Mouse (Mus musculus): ENCODE measurements around the gene Gm14698. TPM values are rescaled to one million over a fixed set of nuclear protein-coding genes. Genes with fewer than 3 reads are reported as not detected.
"Not testable (repeated sequence)": the region's sequence is repeated elsewhere in the genome, so short reads cannot be mapped to it uniquely, and the experiment has no call there.

The Gm14698 gene
- 4.4 and 5.3 TPM in 2 replicates for polyA plus RNA-seq (2015; fragmentation: Nextera tagmentation; extraction: Ambion mirVana)

GRCm38 (mm10) chrX:68821059-68821458, at the start of gene Gm14698:
TSS of gene Gm14698 (plus strand) at chrX:68821093.
- ATAC-seq (ENCODE audit: low read depth): peak; percentile 84
- Histone ChIP-seq H3K9ac (ENCODE audit: low read length) (peak within 1 kb of the TSS; percentile 32; the same call in 1 of the 2 replicates), H3K4me2 (ENCODE audit: low read depth, low read length) (peak within 1 kb of the TSS; percentile 43), H3K4me3 (ENCODE audit: low read length) (peak within 1 kb of the TSS; percentile 37)
- H3K4me1 ChIP-seq (replicated peaks; ENCODE audit: control insufficient read depth, insufficient read depth, low read length); H3K27me3 ChIP-seq (ENCODE audit: control insufficient read depth, insufficient read depth, low read depth, low read length); H3K9me3 ChIP-seq (ENCODE audit: control insufficient read depth, low read length); H3K27ac ChIP-seq (ENCODE audit: low read length); H3K36me3 ChIP-seq (ENCODE audit: control insufficient read depth, insufficient read depth, low read length): not testable (repeated sequence)
- WGBS: 37% methylated on average over 19 of the region's 36 CpGs

- H3K27ac ChIP-seq (ENCODE audit: low read length); H3K27me3 ChIP-seq (ENCODE audit: control insufficient read depth, insufficient read depth, low read depth, low read length); H3K36me3 ChIP-seq (ENCODE audit: control insufficient read depth, insufficient read depth, low read length); H3K9ac ChIP-seq (ENCODE audit: low read length); H3K4me1 ChIP-seq (replicated peaks; ENCODE audit: control insufficient read depth, insufficient read depth, low read length); H3K9me3 ChIP-seq (ENCODE audit: control insufficient read depth, low read length); ATAC-seq (ENCODE audit: low read depth): not testable (repeated sequence)
- WGBS: 29% methylated on average over 2 of the region's 2 CpGs
- Histone ChIP-seq H3K4me2 (ENCODE audit: low read depth, low read length) (peak overlapping the region; percentile 43), H3K4me3 (ENCODE audit: low read length) (peak overlapping the region; percentile 37)
Observed at GRCm38 (mm10) chrX:68820449-68820848, 444 bp upstream of the Gm14698 start.

GRCm38 (mm10) chrX:68839548-68840444, 18.9 kb downstream of the Gm14698 start:
- Histone ChIP-seq H3K27ac (ENCODE audit: low read length) (no peak overlapping the region), H3K9ac (ENCODE audit: low read length) (no peak overlapping the region), H3K4me1 (replicated peaks; ENCODE audit: control insufficient read depth, insufficient read depth, low read length) (no peaks in the 10 kb centered on the region), H3K36me3 (ENCODE audit: control insufficient read depth, insufficient read depth, low read length) (no peaks in the 10 kb centered on the region), H3K4me2 (ENCODE audit: low read depth, low read length) (no peak overlapping the region), H3K4me3 (ENCODE audit: low read length) (no peak overlapping the region), H3K9me3 (ENCODE audit: control insufficient read depth, low read length) (no peaks in the 10 kb centered on the region), H3K27me3 (ENCODE audit: control insufficient read depth, insufficient read depth, low read depth, low read length) (no peaks in the 10 kb centered on the region)
- no peak for ATAC-seq (ENCODE audit: low read depth)
- WGBS: 13% methylated on average over 5 of the region's 5 CpGs

GRCm38 (mm10) chrX:68865145-68865544, 44.3 kb downstream of the Gm14698 start:
- H3K27ac ChIP-seq (ENCODE audit: low read length): no peak overlapping the region
- H3K9ac ChIP-seq (ENCODE audit: low read length): no peak overlapping the region
- H3K4me2 ChIP-seq (ENCODE audit: low read depth, low read length): no peak overlapping the region
- ATAC-seq (ENCODE audit: low read depth): no peak
- no peaks in the 10 kb centered on the region for H3K9me3 ChIP-seq (ENCODE audit: control insufficient read depth, low read length)
- no peak overlapping the region for H3K4me3 ChIP-seq (ENCODE audit: low read length)
- no peaks in the 10 kb centered on the region for H3K36me3 ChIP-seq (ENCODE audit: control insufficient read depth, insufficient read depth, low read length)
- 31% methylated on average over 2 of the region's 2 CpGs for WGBS
- H3K4me1 ChIP-seq (replicated peaks; ENCODE audit: control insufficient read depth, insufficient read depth, low read length): no peaks in the 10 kb centered on the region
- H3K27me3 ChIP-seq (ENCODE audit: control insufficient read depth, insufficient read depth, low read depth, low read length): no peaks in the 10 kb centered on the region

Other genes with a start within 250 kb of the Gm14698 start
- 52.4 and 53.5 TPM in 2 replicates for gene Fmr1, start 142.6 kb upstream of the Gm14698 start, polyA plus RNA-seq (2015; fragmentation: Nextera tagmentation; extraction: Ambion mirVana)
- 0.20 TPM in 1 of 2 replicates, not detected in the other for gene Fmr1nb, start 59.3 kb upstream of the Gm14698 start, polyA plus RNA-seq (2015; fragmentation: Nextera tagmentation; extraction: Ambion mirVana)
- 0.33 TPM in 1 of 2 replicates, not detected in the other for gene Gm6812, start 72.0 kb downstream of the Gm14698 start, polyA plus RNA-seq (2015; fragmentation: Nextera tagmentation; extraction: Ambion mirVana)